Mouse (Mus musculus) heart, postnatal 14 days (tissue): ENCODE measurements at regions not wholly inside any gene's neighbourhood (a gene's known extent, or its start where the extent isn't known, plus 50 kb on each side); places are given as distances from the start of the nearest gene placed in this dataset.

ENCODE experiments used
- DNase-seq, 2 experiments: peaks; one replicate each; pipeline ENCODE4 v3.0.0; 2021 to 2022
- intact Hi-C: fragments of 180-260 bp; cut with DNase I; formaldehyde crosslinking; loops from one replicate; pipeline ENCODE4 v1.15.1; 2025
- microRNA-seq, 2 experiments: library from miRNA; unstranded; fragments of <30 nt; microRNA quantifications; one replicate each; pipeline ENCODE4 v1.2.0; 2021 to 2022

- DNase-seq: no peak
- intact Hi-C loops: no loop called here
Measured at GRCm38 (mm10) chr8:15304143-15304677, 258.3 kb upstream of the BB014433 start.

- intact Hi-C loops: loop anchor here (10.0 kb wide), 1 partner anchor 1051 kb away; no protein-coding TSS in a partner anchor
- DNase-seq: no peak
Measured at GRCm38 (mm10) chr8:15273775-15274174, 227.9 kb upstream of the BB014433 start.

DNA sequence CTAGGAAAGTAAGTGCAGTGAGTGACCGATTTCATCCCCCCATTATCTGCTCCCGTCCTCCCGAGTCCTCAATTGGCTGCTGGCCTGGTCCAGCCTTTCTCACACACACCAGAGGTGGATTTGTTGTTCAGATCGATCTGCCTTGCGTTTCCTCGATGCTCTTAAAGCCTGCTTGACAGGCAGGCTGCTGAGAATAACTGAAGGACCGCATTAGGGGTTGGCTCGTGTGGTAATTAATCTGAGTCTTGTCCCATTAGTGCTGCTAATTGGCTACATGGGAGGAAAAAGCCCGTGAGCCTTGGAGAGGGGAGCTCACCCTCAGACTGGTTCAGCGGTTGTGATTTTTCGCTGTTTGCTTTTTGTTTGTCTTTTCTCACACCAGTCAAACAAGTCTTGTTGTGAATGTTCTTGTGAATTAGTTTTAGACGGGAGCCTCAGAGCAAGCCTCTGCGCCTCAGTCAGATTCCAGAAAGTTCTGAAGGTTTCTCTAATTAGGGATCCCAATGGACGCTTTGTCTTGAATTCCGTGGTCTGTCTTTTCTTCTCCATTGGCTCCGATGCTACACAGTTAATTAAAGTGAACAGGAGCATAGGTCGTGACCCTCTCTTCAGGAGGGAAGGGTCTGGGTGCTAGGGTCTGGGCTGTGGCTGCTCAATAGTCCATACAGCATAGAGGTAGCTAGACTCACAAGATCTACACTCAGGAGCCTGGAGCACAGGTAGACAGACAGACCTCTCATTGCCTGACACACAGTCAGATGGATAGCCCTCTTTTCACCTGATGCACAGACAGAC lies 226.1 kb upstream of the BB014433 start:
- intact Hi-C loops: loop anchor here (2.0 to 10.0 kb wide), 2 partner anchors 457 to 1053 kb away; no protein-coding TSS in a partner anchor
- DNase-seq: no peak

DNA sequence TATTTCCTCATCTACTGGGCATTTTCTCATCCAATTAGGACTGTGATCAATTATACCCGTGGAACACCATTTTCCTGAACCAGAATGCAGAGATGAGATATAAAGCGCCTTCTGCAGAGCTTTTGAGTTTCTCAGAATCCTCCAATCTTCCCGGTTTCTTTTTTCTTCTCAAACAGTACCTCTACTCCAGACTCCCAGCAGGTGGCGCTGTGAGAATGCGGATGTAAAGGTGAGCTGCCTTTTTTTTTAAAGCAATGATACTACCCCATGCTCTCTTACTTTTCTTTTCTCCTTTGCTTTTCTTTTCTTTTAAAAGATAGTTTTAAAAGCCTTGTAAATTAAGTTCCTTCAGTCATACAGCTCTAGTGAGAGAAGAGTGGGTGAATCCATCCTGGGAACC lies 224.4 kb upstream of the BB014433 start:
- peak; percentile 64 to 80 for DNase-seq
- intact Hi-C loops: loop anchor here (2.0 to 10.0 kb wide), 2 partner anchors 459 to 1055 kb away; no protein-coding TSS in a partner anchor

DNA sequence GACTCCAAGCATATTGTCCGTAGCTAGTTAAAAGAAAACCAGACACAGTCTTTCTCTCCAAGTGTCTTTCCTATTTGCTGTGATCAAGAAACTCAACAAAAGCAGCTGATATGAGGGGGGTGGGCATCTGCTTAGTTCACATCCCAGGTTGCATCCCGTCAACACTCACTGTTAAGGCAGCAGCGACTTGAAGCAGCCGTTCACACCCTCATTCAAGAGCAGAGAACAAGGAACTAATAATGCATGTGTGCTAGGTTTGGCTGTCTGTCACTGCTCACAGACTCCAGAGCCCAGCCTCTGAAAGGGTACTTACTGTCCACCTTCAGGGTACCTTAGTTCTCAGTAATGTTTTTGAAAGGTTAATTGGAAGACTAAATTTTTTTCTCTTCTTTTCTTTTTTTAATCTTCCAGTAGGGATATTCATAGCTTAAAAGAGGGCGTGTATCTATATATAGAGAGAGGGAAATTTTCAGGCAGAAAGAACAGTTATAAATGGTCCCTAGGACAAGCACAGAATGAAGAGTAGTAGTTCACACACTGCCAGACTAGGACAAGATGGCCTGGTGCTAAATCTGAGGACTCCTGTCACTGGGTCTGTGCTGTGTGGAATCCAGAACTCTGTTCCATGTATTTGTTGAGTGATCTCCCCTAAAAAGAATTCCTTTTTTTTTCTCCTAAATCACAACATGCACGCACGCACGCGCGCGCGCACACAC lies 199.1 kb upstream of the BB014433 start:
- no peak for DNase-seq
- intact Hi-C loops: no loop called here

DNA sequence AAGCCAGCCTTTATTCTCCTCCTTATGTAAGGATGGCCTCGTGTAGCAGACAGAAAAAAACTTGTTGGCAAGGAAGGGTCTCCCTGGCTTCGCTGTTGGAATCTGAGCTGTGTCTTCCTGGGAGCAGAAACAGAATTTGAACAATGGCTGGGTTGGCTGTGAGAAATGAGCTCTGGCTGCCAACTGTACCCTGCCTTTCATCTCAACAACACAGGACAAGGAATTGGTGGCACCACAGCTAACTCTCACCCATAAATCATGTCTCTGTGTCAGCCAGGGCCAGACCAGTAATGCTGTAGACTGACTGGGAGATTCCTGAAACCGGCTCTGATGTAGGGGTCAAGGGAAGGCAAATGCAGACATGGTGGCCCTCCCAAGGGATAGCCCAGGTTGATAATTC lies 189.5 kb upstream of the BB014433 start:
- intact Hi-C loops: no loop called here
- no peak for DNase-seq

DNA sequence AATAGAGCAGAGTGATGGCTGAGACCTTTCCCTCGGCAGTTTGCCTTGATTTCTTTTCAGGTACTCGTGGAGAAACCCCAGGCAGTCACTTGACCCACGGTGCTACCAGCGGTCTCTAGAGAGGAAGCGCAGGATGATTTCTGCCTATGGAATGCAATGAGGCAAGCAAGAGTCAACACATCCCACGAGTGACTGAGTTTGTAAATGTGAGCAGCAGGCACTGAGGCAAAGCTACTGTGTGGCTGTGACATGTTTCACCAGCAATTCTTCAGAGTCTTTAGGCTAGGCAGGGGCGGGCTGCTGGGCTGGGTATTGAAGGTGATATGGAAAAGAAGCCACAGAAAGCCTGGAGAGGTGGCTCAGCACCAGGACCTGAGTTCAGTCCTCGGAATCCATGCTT lies 187.4 kb upstream of the BB014433 start:
- intact Hi-C loops: no loop called here
- DNase-seq: no peak

GRCm38 (mm10) chr8:15230217-15230616 lies 184.3 kb upstream of the BB014433 start:
- intact Hi-C loops: no loop called here
- DNase-seq: peak; percentile 14 to 40

- intact Hi-C loops: loop anchor here (1.0 to 5.0 kb wide), 2 partner anchors 508 to 1106 kb away; no protein-coding TSS in a partner anchor
- peak; percentile 67 to 82 for DNase-seq
Measured at GRCm38 (mm10) chr8:15221211-15221912, 175.5 kb upstream of the BB014433 start.

DNA sequence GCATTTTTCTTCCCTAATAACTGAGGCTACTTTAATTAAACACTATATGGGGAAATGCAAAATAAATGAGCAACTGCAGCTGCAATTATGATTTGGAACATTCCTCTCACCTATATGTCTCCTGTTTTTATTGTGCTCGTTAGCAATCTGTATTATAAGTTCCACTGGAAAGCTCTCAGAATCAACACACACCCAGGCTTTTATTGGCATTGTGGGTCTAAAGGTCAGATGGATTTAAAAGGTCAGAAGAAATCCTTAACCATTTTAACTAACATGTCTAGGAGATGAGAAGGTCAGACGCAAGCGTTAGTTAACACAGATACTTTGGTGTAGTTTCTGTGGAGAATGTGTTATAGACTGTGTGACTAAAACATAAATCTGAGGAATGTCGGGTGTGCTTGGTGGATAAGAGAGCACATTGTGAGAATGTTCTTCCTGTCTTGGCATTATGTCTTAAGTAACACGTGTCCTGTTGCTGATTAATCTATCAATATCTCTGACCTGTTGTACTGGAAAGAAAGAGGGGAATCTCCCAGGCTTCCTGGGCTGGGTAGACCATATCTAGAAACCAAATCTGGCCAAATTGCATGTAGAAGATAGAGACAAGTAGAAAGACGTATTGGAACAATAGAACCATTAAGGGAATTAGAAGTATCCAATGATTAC lies 164.1 kb upstream of the BB014433 start:
- DNase-seq: no peak
- intact Hi-C loops: no loop called here

DNA sequence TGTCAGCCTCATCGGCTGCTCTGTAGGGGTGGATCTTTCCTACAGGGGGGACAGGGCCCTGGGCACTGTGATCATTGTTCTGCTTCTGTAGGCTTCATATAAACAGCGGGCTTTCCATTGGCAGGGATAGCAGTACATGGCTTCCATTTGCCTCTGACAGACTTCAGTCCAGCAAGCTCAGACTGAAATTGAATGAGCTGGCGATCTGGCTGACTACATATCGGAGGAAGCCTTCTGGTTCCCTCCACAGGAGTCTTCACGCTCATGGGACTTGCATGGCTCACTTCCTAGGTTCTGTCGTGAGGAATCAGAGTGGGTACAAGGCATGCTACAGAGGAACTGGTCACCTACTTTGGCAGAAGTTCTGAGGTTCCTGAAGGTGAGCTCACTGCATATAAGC lies 155.7 kb upstream of the BB014433 start:
- DNase-seq: no peak
- intact Hi-C loops: no loop called here

- DNase-seq: no peak
- intact Hi-C loops: no loop called here
Measured at GRCm38 (mm10) chr8:15190708-15191107, 144.8 kb upstream of the BB014433 start.

- intact Hi-C loops: no loop called here
- DNase-seq: no peak
Measured at GRCm38 (mm10) chr8:15189079-15189612, 143.3 kb upstream of the BB014433 start.

Small RNAs in the stretch of these regions (microRNA-seq; reads per million reads assigned to microRNA genes)
- 0 reads per million in 2 experiments for gene Gm25255
- gene Gm25871: 0 reads per million in 2 experiments
